Mouse (Mus musculus) small intestine, adult 2 months (tissue): ENCODE data around the gene Cited4.

Experiments
- CTCF ChIP-seq: fragments of 200-500 bp; IDR thresholded peaks from 2 replicates; pipeline ENCODE4 v1.5.1; 2012; ENCODE audit warnings: low read depth, mild to moderate bottlenecking, control low read depth, inconsistent platforms, low read length, moderate library complexity, mixed read lengths; ENCODE audit not compliant: insufficient replicate concordance, insufficient read length; ENCODE audit errors: extremely low read depth
- POLR2A ChIP-seq: fragments of 200-500 bp; IDR thresholded peaks from 2 replicates; pipeline ENCODE4 v1.6.1; 2012; ENCODE audit warnings: low read depth, mild to moderate bottlenecking, control low read depth, inconsistent platforms, low read length, moderate library complexity

DNA sequence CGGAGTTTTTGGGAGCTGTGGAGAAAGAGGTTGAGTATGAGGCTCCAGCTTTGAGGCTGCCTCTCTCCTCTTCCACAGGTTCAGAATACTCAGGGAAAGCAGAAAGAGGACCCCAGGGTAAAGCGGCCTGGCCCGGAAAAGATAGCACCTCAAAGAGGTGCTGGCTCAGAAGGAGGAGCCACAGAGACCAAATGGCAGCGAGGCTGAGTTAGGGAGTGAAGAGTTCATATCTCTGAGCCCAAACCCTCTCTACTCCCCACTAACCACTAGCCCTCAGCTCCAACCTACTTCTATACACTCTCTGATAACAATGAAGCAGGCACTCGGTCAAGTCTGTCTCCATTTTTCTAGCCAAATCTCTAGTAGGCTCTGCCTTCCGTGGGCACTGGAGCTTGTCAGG, 34.5 kb upstream of the Cited4 start:
- TF ChIP-seq CTCF (no peak), POLR2A (no peak)
